Mouse (Mus musculus): ENCODE measurements around the gene March10.

- TF ChIP-seq CTCF (IDR thresholded peaks at IDR 0.05; ENCODE audit: low read depth): no peak
- TF ChIP-seq EP300 (IDR thresholded peaks at IDR 0.05; ENCODE audit: low read depth): no peak
These were observed 100.2 kb downstream of the March10 start for GRCm38 (mm10) chr11:105356301-105356700.

Measured in liver, embryonic 14.5 days (tissue).